Mouse (Mus musculus): ENCODE measurements around the gene 9230104L09Rik. TPM values are rescaled to one million over a fixed set of nuclear protein-coding genes. Genes with fewer than 3 reads are reported as not detected.

Gene 9230104L09Rik
- not detected for total RNA-seq (2022)

GRCm38 (mm10) chr2:148864966-148865365, at the start of gene 9230104L09Rik:
TSS of gene 9230104L09Rik (minus strand) at chr2:148865038.
- DNase-seq (ENCODE audit: low spot score in 2 of 2) = no peak

- DNase-seq (ENCODE audit: low spot score in 2 of 2) = peak; percentile 45 to 69
Measured at GRCm38 (mm10) chr2:148902286-148902685, 37.4 kb upstream of the 9230104L09Rik start.

GRCm38 (mm10) chr2:148900305-148900704, 35.5 kb upstream of the 9230104L09Rik start:
- no peak for DNase-seq (ENCODE audit: low spot score in 2 of 2)

GRCm38 (mm10) chr2:148896219-148896618, 31.4 kb upstream of the 9230104L09Rik start:
- DNase-seq (ENCODE audit: low spot score in 2 of 2) = no peak

- DNase-seq (ENCODE audit: low spot score in 2 of 2) = no peak
Measured at GRCm38 (mm10) chr2:148893107-148893506, 28.3 kb upstream of the 9230104L09Rik start.

GRCm38 (mm10) chr2:148890021-148890851, 25.4 kb upstream of the 9230104L09Rik start:
- DNase-seq (ENCODE audit: low spot score in 2 of 2) = peak; percentile 47 to 76

- no peak for DNase-seq (ENCODE audit: low spot score in 2 of 2)
Measured at GRCm38 (mm10) chr2:148889331-148890010, 24.6 kb upstream of the 9230104L09Rik start.

GRCm38 (mm10) chr2:148888872-148889271, 24.0 kb upstream of the 9230104L09Rik start:
- DNase-seq (ENCODE audit: low spot score in 2 of 2) = no peak

- DNase-seq (ENCODE audit: low spot score in 2 of 2) = no peak
Measured at GRCm38 (mm10) chr2:148884738-148885137, 19.9 kb upstream of the 9230104L09Rik start.

GRCm38 (mm10) chr2:148879199-148879598, 14.4 kb upstream of the 9230104L09Rik start:
- no peak for DNase-seq (ENCODE audit: low spot score in 2 of 2)

- DNase-seq (ENCODE audit: low spot score in 2 of 2) = no peak
Measured at GRCm38 (mm10) chr2:148878641-148879130, 13.8 kb upstream of the 9230104L09Rik start.

GRCm38 (mm10) chr2:148877016-148877770, 12.4 kb upstream of the 9230104L09Rik start:
- DNase-seq (ENCODE audit: low spot score in 2 of 2) = no peak

GRCm38 (mm10) chr2:148875335-148875811, 10.5 kb upstream of the 9230104L09Rik start, which contains the start of gene Cst3:
TSS of gene Cst3 (minus strand) at chr2:148875692.
- peak; percentile 88 to 90 for DNase-seq (ENCODE audit: low spot score in 2 of 2)

GRCm38 (mm10) chr2:148874617-148875334, 9.9 kb upstream of the 9230104L09Rik start:
- DNase-seq (ENCODE audit: low spot score in 2 of 2) = no peak

GRCm38 (mm10) chr2:148874224-148874616, 9.4 kb upstream of the 9230104L09Rik start:
- no peak for DNase-seq (ENCODE audit: low spot score in 2 of 2)

- DNase-seq (ENCODE audit: low spot score in 2 of 2) = no peak
Measured at GRCm38 (mm10) chr2:148872860-148873259, 8.0 kb upstream of the 9230104L09Rik start.

- DNase-seq (ENCODE audit: low spot score in 2 of 2) = no peak
Measured at GRCm38 (mm10) chr2:148870526-148870925, 5.7 kb upstream of the 9230104L09Rik start.

- no peak for DNase-seq (ENCODE audit: low spot score in 2 of 2)
Measured at GRCm38 (mm10) chr2:148868959-148869358, 4.1 kb upstream of the 9230104L09Rik start.

GRCm38 (mm10) chr2:148861693-148862092, 3.1 kb downstream of the 9230104L09Rik start:
- peak in 1 of 2 experiments; percentile 43 for DNase-seq (ENCODE audit: low spot score in 2 of 2)

- DNase-seq (ENCODE audit: low spot score in 2 of 2) = no peak
Measured at GRCm38 (mm10) chr2:148860993-148861392, 3.8 kb downstream of the 9230104L09Rik start.

- DNase-seq (ENCODE audit: low spot score in 2 of 2) = no peak
Measured at GRCm38 (mm10) chr2:148857506-148857905, 7.3 kb downstream of the 9230104L09Rik start.

All from layer of hippocampus, adult 8-10 months (tissue).